Mouse (Mus musculus): ENCODE data around the gene Tbl3.

DNA sequence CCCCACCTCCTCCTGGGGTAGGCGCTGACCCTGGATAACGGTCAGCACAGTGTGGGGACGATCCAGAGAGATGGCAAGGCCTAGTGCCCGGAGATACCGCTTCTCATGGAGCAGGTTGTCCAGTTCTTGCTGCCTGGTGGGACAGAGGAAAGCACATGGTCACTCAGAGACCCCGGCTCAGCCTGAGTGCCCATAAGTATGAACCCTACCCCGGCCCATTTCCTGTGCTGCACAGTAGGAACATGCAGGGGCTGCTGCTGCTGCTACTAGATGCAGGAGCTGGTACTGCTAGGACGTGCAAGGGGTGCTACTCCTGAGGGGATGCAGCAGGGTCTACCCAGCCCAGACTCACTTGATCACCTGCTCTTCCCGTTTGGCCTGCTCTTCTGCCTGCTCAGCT lies 6.2 kb downstream of the Tbl3 start:
- TF ChIP-seq EP300 (IDR thresholded peaks at IDR 0.05) (no peak), CTCF (IDR thresholded peaks at IDR 0.05) (no peak)

Data from lung, postnatal 0 days (tissue).